Mouse (Mus musculus) left cerebral cortex, postnatal 14 days (tissue): ENCODE measurements around the gene Gramd1b. TPM values are rescaled to one million over a fixed set of nuclear protein-coding genes. Genes with fewer than 3 reads are reported as not detected.
A peak's percentile ranks its signal among the peaks of the same experiment; 100 is the strongest.

Experiments
- DNase-seq, 2 experiments: peaks; one replicate each; pipeline ENCODE4 v3.0.0; 2021 to 2022; ENCODE audit warnings: low spot score in 2 of 2, mixed read lengths in 1 of 2
- intact Hi-C: fragments of 180-260 bp; cut with DNase I; formaldehyde crosslinking; loops from one replicate; pipeline ENCODE4 v1.15.1; 2025
- total RNA-seq, 2 experiments: library from RNA; stranded (reverse); gene quantifications; 2 replicates each; pipeline ENCODE4 v1.2.3; 2021

The Gramd1b gene
- total RNA-seq, 2 experiments from 2014 or later, result 155 to 181 TPM

GRCm38 (mm10) chr9:40439973-40440687 is 91.1 kb downstream of the Gramd1b start:
- intact Hi-C loops, result no loop called here
- DNase-seq, result no peak

GRCm38 (mm10) chr9:40438731-40439526 is 92.3 kb downstream of the Gramd1b start:
- DNase-seq, result peak in 1 of 2 experiments; percentile 53
- intact Hi-C loops, result no loop called here

GRCm38 (mm10) chr9:40437891-40438290 is 93.3 kb downstream of the Gramd1b start:
- no peak for DNase-seq
- intact Hi-C loops, result no loop called here

GRCm38 (mm10) chr9:40433286-40433685 is 97.9 kb downstream of the Gramd1b start:
- intact Hi-C loops, result no loop called here
- no peak for DNase-seq

GRCm38 (mm10) chr9:40430969-40431368 is 100.2 kb downstream of the Gramd1b start:
- DNase-seq, result no peak
- intact Hi-C loops, result no loop called here

- intact Hi-C loops, result no loop called here
- no peak for DNase-seq
Measured at GRCm38 (mm10) chr9:40427663-40428062, 103.5 kb downstream of the Gramd1b start.

GRCm38 (mm10) chr9:40426282-40426964 is 104.8 kb downstream of the Gramd1b start:
- intact Hi-C loops, result no loop called here

GRCm38 (mm10) chr9:40424874-40425273 is 106.3 kb downstream of the Gramd1b start:
- DNase-seq, result no peak
- intact Hi-C loops, result no loop called here

More at GRCm38 (mm10) chr9:40426282-40426964, 104.8 kb downstream of the Gramd1b start:
- no peak for DNase-seq

- no peak for DNase-seq
- intact Hi-C loops, result no loop called here
Measured at GRCm38 (mm10) chr9:40423427-40423867, 107.7 kb downstream of the Gramd1b start.

- intact Hi-C loops, result no loop called here
- no peak for DNase-seq
Measured at GRCm38 (mm10) chr9:40422368-40423057, 108.7 kb downstream of the Gramd1b start.

GRCm38 (mm10) chr9:40420652-40421335 is 110.4 kb downstream of the Gramd1b start:
- intact Hi-C loops, result no loop called here
- no peak for DNase-seq

- no peak for DNase-seq
- intact Hi-C loops, result loop anchor here (5.0 to 10.0 kb wide), 3 partner anchors 38 to 333 kb away; no protein-coding TSS in a partner anchor
Measured at GRCm38 (mm10) chr9:40418803-40419202, 112.4 kb downstream of the Gramd1b start.

- intact Hi-C loops, result loop anchor here (5.0 to 10.0 kb wide), 3 partner anchors 41 to 336 kb away; no protein-coding TSS in a partner anchor
- DNase-seq, result no peak
Measured at GRCm38 (mm10) chr9:40416150-40416549, 115.0 kb downstream of the Gramd1b start.

- DNase-seq, result peak; percentile 81 to 93
- intact Hi-C loops, result loop anchor here (2.0 to 10.0 kb wide), 4 partner anchors 42 to 337 kb away; no protein-coding TSS in a partner anchor
Measured at GRCm38 (mm10) chr9:40414904-40415766, 116.0 kb downstream of the Gramd1b start.

GRCm38 (mm10) chr9:40414498-40414903 is 116.7 kb downstream of the Gramd1b start:
- DNase-seq, result peak in 1 of 2 experiments; percentile 59
- intact Hi-C loops, result loop anchor here (2.0 to 10.0 kb wide), 2 partner anchors 168 to 200 kb away; no protein-coding TSS in a partner anchor

GRCm38 (mm10) chr9:40413601-40414000 is 117.6 kb downstream of the Gramd1b start:
- intact Hi-C loops, result loop anchor here (10.0 kb wide), 1 partner anchor 201 kb away; no protein-coding TSS in a partner anchor

GRCm38 (mm10) chr9:40412931-40413330 is 118.3 kb downstream of the Gramd1b start:
- DNase-seq, result no peak
- intact Hi-C loops, result loop anchor here (10.0 kb wide), 1 partner anchor 202 kb away; no protein-coding TSS in a partner anchor

More at GRCm38 (mm10) chr9:40413601-40414000, 117.6 kb downstream of the Gramd1b start:
- DNase-seq, result no peak
